Mouse (Mus musculus) CH12.LX (cell line): ENCODE measurements around the gene Fggy. TPM values are rescaled to one million over a fixed set of nuclear protein-coding genes. Genes with fewer than 3 reads are reported as not detected.

Source experiments
- DNase-seq: peaks from one replicate; pipeline ENCODE4 v3.0.0-alpha.2; 2013; ENCODE audit errors: extremely low read depth
- H3K27ac ChIP-seq: 2 replicates; pipeline ENCODE4 v1.5.1; 2012; ENCODE audit warnings: low read depth, mild to moderate bottlenecking, control low read depth, moderate library complexity; ENCODE audit not compliant: insufficient read depth
- H3K27me3 ChIP-seq: replicated peaks from 2 replicates; pipeline ENCODE3; 2012; ENCODE audit warnings: inconsistent platforms
- H3K36me3 ChIP-seq, 2 experiments: replicated peaks in 1 of 2; 2 replicates each; pipeline versions ENCODE3 to v1.6.1; 2012; ENCODE audit warnings: inconsistent platforms in 1 of 2, low read length in 1 of 2, mild to moderate bottlenecking in 1 of 2, mixed read lengths in 1 of 2, moderate library complexity in 1 of 2; ENCODE audit not compliant: control insufficient read depth in 1 of 2, insufficient read depth in 1 of 2
- H3K4me1 ChIP-seq, 2 experiments: 2 replicates each; pipeline ENCODE4 v1.6.1; 2012; ENCODE audit warnings: inconsistent platforms in 1 of 2, moderate library complexity in 1 of 2; ENCODE audit not compliant: insufficient read depth in 2 of 2, control insufficient read depth in 1 of 2
- H3K4me2 ChIP-seq: 2 replicates; pipeline ENCODE4 v1.6.1; 2012; ENCODE audit warnings: low read depth, mild to moderate bottlenecking, control low read depth; ENCODE audit not compliant: poor library complexity, insufficient read depth, severe bottlenecking
- H3K4me3 ChIP-seq, 3 experiments: fragments of 150-350 bp in 1 of 3; sonication (generic) in 1 of 3; replicated peaks in 1 of 3; 2 replicates each; pipeline versions ENCODE3 to v1.5.1; 2011 to 2012; ENCODE audit warnings: low read depth in 2 of 3, low read length in 2 of 3, mild to moderate bottlenecking in 2 of 3, moderate library complexity in 2 of 3, control low read depth in 1 of 3, improper control_type of control experiment in 1 of 3, inconsistent platforms in 1 of 3, mixed read lengths in 1 of 3; ENCODE audit not compliant: poor library complexity in 1 of 3
- H3K79me2 ChIP-seq: replicated peaks from 2 replicates; pipeline ENCODE4 v1.6.1; 2012; ENCODE audit warnings: mild to moderate bottlenecking, moderate library complexity; ENCODE audit not compliant: control insufficient read depth, poor library complexity, insufficient read depth, severe bottlenecking; ENCODE audit errors: extremely low read depth
- H3K9ac ChIP-seq: 2 replicates; pipeline ENCODE4 v1.6.1; 2012; ENCODE audit warnings: low read depth, mild to moderate bottlenecking, control low read depth, moderate library complexity; ENCODE audit not compliant: insufficient read depth
- H3K9me3 ChIP-seq: replicated peaks from 2 replicates; pipeline ENCODE3; 2012; ENCODE audit warnings: low read length, inconsistent platforms, mixed read lengths
- BHLHE40 ChIP-seq: IDR thresholded peaks from 2 replicates; pipeline ENCODE4 v1.6.1; 2011; ENCODE audit warnings: mild to moderate bottlenecking, low read depth, low read length, improper control_type of control experiment
- CHD1 ChIP-seq: IDR thresholded peaks from 2 replicates; pipeline ENCODE4 v1.6.1; 2012; ENCODE audit warnings: low read depth, low read length, improper control_type of control experiment, inconsistent platforms
- E2F4 ChIP-seq: IDR thresholded peaks from 2 replicates; pipeline ENCODE4 v1.6.1; 2011; ENCODE audit warnings: low read depth, low read length, improper control_type of control experiment; ENCODE audit not compliant: insufficient replicate concordance
- ELF1 ChIP-seq: IDR thresholded peaks from 2 replicates; pipeline ENCODE4 v1.6.1; 2014; ENCODE audit warnings: low read depth, mild to moderate bottlenecking, inconsistent platforms, low read length, improper control_type of control experiment
- HCFC1 ChIP-seq: IDR thresholded peaks from 2 replicates; pipeline ENCODE4 v1.6.1; 2012; ENCODE audit warnings: low read depth, mild to moderate bottlenecking, inconsistent platforms, low read length, improper control_type of control experiment
- IRF4 ChIP-seq: IDR thresholded peaks from 2 replicates; pipeline ENCODE4 v1.6.1; 2014; ENCODE audit warnings: low read depth, mild to moderate bottlenecking, inconsistent platforms, low read length, improper control_type of control experiment
- KAT2A ChIP-seq: IDR thresholded peaks from 2 replicates; pipeline ENCODE4 v1.6.1; 2012; ENCODE audit warnings: low read length, improper control_type of control experiment, inconsistent platforms; ENCODE audit not compliant: insufficient replicate concordance
- MAX ChIP-seq: IDR thresholded peaks from 2 replicates; pipeline ENCODE4 v1.6.1; 2011; ENCODE audit warnings: low read length, improper control_type of control experiment
- MAZ ChIP-seq: IDR thresholded peaks from 2 replicates; pipeline ENCODE4 v1.6.1; 2012; ENCODE audit warnings: low read depth, mild to moderate bottlenecking, inconsistent platforms, low read length, improper control_type of control experiment, moderate library complexity
- NELFE ChIP-seq: IDR thresholded peaks from 2 replicates; pipeline ENCODE4 v1.6.1; 2011; ENCODE audit warnings: low read depth, low read length, improper control_type of control experiment
- NRF1 ChIP-seq: IDR thresholded peaks from 2 replicates; pipeline ENCODE4 v1.6.1; 2014; ENCODE audit warnings: low read depth, mild to moderate bottlenecking, inconsistent platforms, low read length, improper control_type of control experiment, moderate library complexity
- POLR2A ChIP-seq: IDR thresholded peaks from 2 replicates; pipeline ENCODE4 v1.6.1; 2011; ENCODE audit warnings: low read depth, mild to moderate bottlenecking, improper control_type of control experiment, low read length
- SIN3A ChIP-seq: IDR thresholded peaks from 2 replicates; pipeline ENCODE4 v1.6.1; 2012; ENCODE audit warnings: low read length, improper control_type of control experiment, inconsistent platforms
- SMC3 ChIP-seq: IDR thresholded peaks from 2 replicates; pipeline ENCODE4 v1.6.1; 2011; ENCODE audit warnings: low read depth, low read length, improper control_type of control experiment
- TCF12 ChIP-seq: IDR thresholded peaks from 2 replicates; pipeline ENCODE4 v1.6.1; 2014; ENCODE audit warnings: low read depth, mild to moderate bottlenecking, inconsistent platforms, low read length, improper control_type of control experiment
- ZNF384 ChIP-seq: IDR thresholded peaks from 2 replicates; pipeline ENCODE4 v1.6.1; 2012; ENCODE audit warnings: low read depth, low read length, improper control_type of control experiment, inconsistent platforms
- dilution Hi-C: fragments of 300-500 bp; cut with MboI; formaldehyde crosslinking; loops from 2 replicates; pipeline ENCODE4 v1.14.3; 2020; ENCODE audit warnings: low sequenced_read_pairs; ENCODE audit not compliant: extremely low pct_unique_long_range_greater_than_20kb, extremely low pct_ligation_motif_present
- in situ Hi-C: fragments of 300-500 bp; cut with MboI; formaldehyde crosslinking; loops from 3 replicates; pipeline ENCODE4 v1.14.3; 2019; ENCODE audit warnings: low sequenced_read_pairs, low pct_ligation_motif_present, low pct_unique_long_range_greater_than_20kb, mixed read lengths
- polyA plus RNA-seq: library from polyadenylated mRNA; unstranded; fragments of >175 nt; gene quantifications from 2 replicates; pipeline ENCODE4 v1.2.1, GENCODE M21; 2012; ENCODE audit warnings: low read depth; ENCODE audit not compliant: insufficient read length
- total RNA-seq, 2 experiments: library from RNA; depleted of rRNA; stranded (reverse); fragments of 300-350 nt in 1 of 2; fragments of >200 nt in 1 of 2; gene quantifications; 2 replicates each; pipeline ENCODE4 v1.2.3; 2012 to 2014

Fggy gene
- total and polyA plus RNA-seq, 3 experiments: 6.2 to 7.5 (median 6.9) TPM

- Histone ChIP-seq H3K4me1 (no peaks in the 10 kb centered on the region), H3K36me3 (no peaks in the 10 kb centered on the region), H3K27me3 (no peaks in the 10 kb centered on the region), H3K79me2 (no peaks in the 10 kb centered on the region), H3K4me2 (no peak overlapping the region), H3K4me3 (no peak overlapping the region), H3K9ac (no peak overlapping the region), H3K9me3 (no peaks in the 10 kb centered on the region), H3K27ac (no peak overlapping the region)
- TF ChIP-seq MAX (no peak), NRF1 (no peak), MAZ (no peak), ELF1 (no peak)
- dilution Hi-C loops (no loop called here), in situ Hi-C loops (no loop called here)
- DNase-seq: no peak
Measured at GRCm38 (mm10) chr4:95917703-95918102, 360.4 kb downstream of the Fggy start.

GRCm38 (mm10) chr4:95920448-95920847, 363.1 kb downstream of the Fggy start:
- no peak overlapping the region for H3K4me3 ChIP-seq
- TF ChIP-seq SIN3A (no peak), SMC3 (no peak), HCFC1 (no peak), KAT2A (no peak), POLR2A (no peak), BHLHE40 (no peak), NELFE (no peak), ZNF384 (no peak), IRF4 (no peak), NRF1 (no peak), TCF12 (no peak), E2F4 (no peak), CHD1 (no peak)
- dilution Hi-C loops (no loop called here), in situ Hi-C loops (no loop called here)
- H3K36me3 ChIP-seq: no peaks in the 10 kb centered on the region
- 0 out of 4 replicates have a peak, but pooled peaks cover 0 to 3% of the 10 kb centered on the region in 2 experiments for H3K4me1 ChIP-seq
- H3K79me2 ChIP-seq: no peaks in the 10 kb centered on the region
- H3K27ac ChIP-seq: no peak overlapping the region
- no peak overlapping the region for H3K9ac ChIP-seq
- DNase-seq: no peak
- no peaks in the 10 kb centered on the region for H3K27me3 ChIP-seq
- H3K4me2 ChIP-seq: no peak overlapping the region
- no peaks in the 10 kb centered on the region for H3K9me3 ChIP-seq
